Mouse (Mus musculus) hindbrain, embryonic 14.5 days (tissue): ENCODE measurements around the gene Celf2. TPM values are rescaled to one million over a fixed set of nuclear protein-coding genes. Genes with fewer than 3 reads are reported as not detected.

Experiments used
- ATAC-seq: fragments of 200-750 bp; cut with Nextera tagmentation; 2 replicates; pipeline ENCODE4 v1.8.0; 2017; ENCODE audit warnings: moderate number of reproducible peaks, mild to moderate bottlenecking, moderate TSS enrichment, moderate library complexity; ENCODE audit not compliant: low FRiP score
- DNase-seq: peaks from one replicate; pipeline ENCODE4 v3.0.0-alpha.2; 2015; ENCODE audit warnings: low spot score
- H3K27ac ChIP-seq: fragments of 300-500 bp; sonication (generic); 2 replicates; pipeline ENCODE4 v1.5.1; 2014; ENCODE audit warnings: mild to moderate bottlenecking, moderate library complexity
- H3K27me3 ChIP-seq: fragments of 300-500 bp; sonication (generic); 2 replicates; pipeline ENCODE4 v1.6.1; 2014; ENCODE audit warnings: mild to moderate bottlenecking, low read length, mixed read lengths; ENCODE audit not compliant: control insufficient read depth, insufficient read depth
- H3K36me3 ChIP-seq: fragments of 300-500 bp; sonication (generic); replicated peaks from 2 replicates; pipeline ENCODE4 v1.6.1; 2014; ENCODE audit not compliant: control insufficient read depth, insufficient read depth
- H3K4me1 ChIP-seq: fragments of 300-500 bp; sonication (generic); replicated peaks from 2 replicates; pipeline ENCODE4 v1.6.1; 2014; ENCODE audit warnings: antibody characterized with exemption, low read length, mixed read lengths; ENCODE audit not compliant: control insufficient read depth, insufficient read depth
- H3K4me2 ChIP-seq: fragments of 300-500 bp; sonication (generic); replicated peaks from 2 replicates; pipeline ENCODE4 v1.6.1; 2014; ENCODE audit warnings: mild to moderate bottlenecking, moderate library complexity
- H3K4me3 ChIP-seq: fragments of 300-500 bp; sonication (generic); replicated peaks from 2 replicates; pipeline ENCODE4 v1.5.1; 2014; ENCODE audit warnings: mild to moderate bottlenecking, low read length
- H3K9ac ChIP-seq: fragments of 300-500 bp; sonication (generic); 2 replicates; pipeline ENCODE4 v1.6.1; 2014
- H3K9me3 ChIP-seq: fragments of 300-500 bp; sonication (generic); 2 replicates; pipeline ENCODE4 v1.6.1; 2016; ENCODE audit warnings: low read length; ENCODE audit not compliant: control insufficient read depth
- WGBS: fragments of 180-500 bp; shearing (Covaris S2); extraction: QIAGEN DNeasy Blood & Tissue Kit; methylation state at CpG from one replicate; pipeline ENCODE4 v1.1.7; 2014; 5-methylcytosine and 5-hydroxymethylcytosine counted together
- polyA plus RNA-seq: library from polyadenylated mRNA; unstranded; fragments of >200 nt; fragmentation: Nextera tagmentation; extraction: Ambion mirVana; gene quantifications from 2 replicates; pipeline ENCODE4 v1.2.1, GENCODE M21; 2014

Gene Celf2
- polyA plus RNA-seq, 1 experiment from 2014 or later = 131 TPM

DNA sequence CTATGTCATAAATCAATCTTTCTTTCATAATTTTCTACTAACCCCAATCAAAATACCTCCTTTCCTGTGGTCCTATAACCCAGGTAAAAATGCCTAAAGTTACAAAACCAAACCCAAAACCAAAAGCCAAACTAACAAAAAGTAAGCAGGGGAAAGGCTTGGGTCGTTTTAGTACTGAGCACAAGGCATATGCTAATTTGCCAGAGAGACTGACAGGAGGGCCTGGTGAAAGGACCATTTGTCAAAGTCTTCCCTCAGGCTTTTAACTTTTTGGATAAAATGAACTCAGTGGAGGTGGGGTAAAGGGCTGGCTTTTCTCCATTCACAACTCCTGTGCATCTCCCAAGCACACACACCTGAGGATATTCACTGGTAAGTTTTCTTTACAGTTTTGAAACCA lies 463.2 kb downstream of the Celf2 start:
- H3K4me2 ChIP-seq = no peak overlapping the region
- ATAC-seq (no peak), DNase-seq (no peak)
- 5% methylated on average over 1 of the region's 1 CpGs for WGBS
- peaks cover 11% of the 10 kb centered on the region; the same call in 1 of the 2 replicates for H3K4me1 ChIP-seq
- no peak overlapping the region for H3K4me3 ChIP-seq
- H3K27me3 ChIP-seq = no peaks in the 10 kb centered on the region
- H3K27ac ChIP-seq = peak overlapping the region; percentile 38; the same call in 1 of the 2 replicates
- no peaks in the 10 kb centered on the region for H3K36me3 ChIP-seq
- H3K9ac ChIP-seq = no peak overlapping the region
- H3K9me3 ChIP-seq = peaks cover 5% of the 10 kb centered on the region

DNA sequence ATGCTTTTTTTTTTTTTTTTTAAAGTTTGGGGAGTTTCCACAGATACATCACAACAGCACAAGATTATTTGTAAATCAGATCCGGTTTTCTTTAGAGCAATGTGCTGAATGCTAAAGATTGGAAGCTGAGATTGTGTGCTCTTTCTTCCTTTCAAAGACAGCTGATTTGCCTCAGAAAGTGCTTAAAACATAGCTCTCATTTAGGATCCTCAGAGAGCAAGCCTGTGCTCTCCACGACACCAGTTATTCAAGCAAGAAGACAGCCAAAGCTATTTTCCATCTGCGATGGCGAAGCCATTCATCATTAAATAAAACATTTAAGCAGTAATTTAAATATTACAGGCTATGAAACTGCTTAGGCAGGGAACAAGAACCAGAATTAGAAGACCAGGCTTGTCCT lies 463.8 kb downstream of the Celf2 start:
- no peak for DNase-seq
- Histone ChIP-seq H3K36me3 (no peaks in the 10 kb centered on the region), H3K27ac (peak overlapping the region; percentile 38), H3K4me3 (no peak overlapping the region), H3K27me3 (no peaks in the 10 kb centered on the region), H3K4me2 (no peak overlapping the region), H3K4me1 (peaks cover 11% of the 10 kb centered on the region; the same call in 1 of the 2 replicates), H3K9ac (no peak overlapping the region), H3K9me3 (peaks cover 5% of the 10 kb centered on the region)
- no peak for ATAC-seq
- WGBS = 35% methylated on average over 4 of the region's 4 CpGs

- Histone ChIP-seq H3K9me3 (peaks cover 5% of the 10 kb centered on the region), H3K27ac (no peak overlapping the region), H3K4me1 (peaks cover 11% of the 10 kb centered on the region; the same call in 1 of the 2 replicates), H3K4me2 (no peak overlapping the region), H3K27me3 (no peaks in the 10 kb centered on the region), H3K9ac (no peak overlapping the region), H3K4me3 (no peak overlapping the region), H3K36me3 (no peaks in the 10 kb centered on the region)
- 58% methylated on average over 6 of the region's 6 CpGs for WGBS
- ATAC-seq (no peak), DNase-seq (no peak)
These were observed 465.4 kb downstream of the Celf2 start for GRCm38 (mm10) chr2:7043770-7044459.

DNA sequence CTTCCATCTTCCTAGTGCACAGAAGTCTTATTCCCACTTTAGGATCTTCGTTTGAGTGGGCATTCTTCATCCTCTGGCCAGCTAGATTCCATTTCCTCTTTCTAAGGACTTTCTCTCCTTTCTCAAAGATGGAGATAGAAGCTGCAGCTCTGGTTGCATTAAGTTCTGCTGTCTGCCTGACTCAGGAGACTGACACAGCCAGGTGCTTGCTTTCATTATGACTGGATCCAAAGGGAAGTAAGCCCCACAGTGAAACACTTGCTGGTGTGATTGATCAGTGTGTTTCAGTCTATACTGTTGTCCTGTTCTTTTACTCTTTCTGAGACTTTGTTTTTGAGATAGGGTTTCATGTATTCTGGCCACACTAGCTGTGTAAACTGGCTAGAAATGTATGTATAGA lies 468.4 kb downstream of the Celf2 start:
- WGBS = 74% methylated on average over 1 of the region's 1 CpGs
- Histone ChIP-seq H3K36me3 (no peaks in the 10 kb centered on the region), H3K4me3 (no peak overlapping the region), H3K4me2 (no peak overlapping the region), H3K27ac (no peak overlapping the region), H3K9ac (no peak overlapping the region), H3K27me3 (no peaks in the 10 kb centered on the region), H3K9me3 (no peaks in the 10 kb centered on the region), H3K4me1 (peaks cover 7% of the 10 kb centered on the region; the same call in 1 of the 2 replicates)
- ATAC-seq (no peak), DNase-seq (no peak)

- H3K4me3 ChIP-seq = no peak overlapping the region
- ATAC-seq (no peak; the same call in 1 of the 2 replicates), DNase-seq (no peak)
- H3K36me3 ChIP-seq = no peaks in the 10 kb centered on the region
- H3K27ac ChIP-seq = no peak overlapping the region
- H3K4me2 ChIP-seq = no peak overlapping the region
- no peaks in the 10 kb centered on the region for H3K27me3 ChIP-seq
- 90% methylated on average over 4 of the region's 4 CpGs for WGBS
- no peaks in the 10 kb centered on the region for H3K9me3 ChIP-seq
- no peak overlapping the region for H3K9ac ChIP-seq
- H3K4me1 ChIP-seq = no peaks in the 10 kb centered on the region
These were observed 470.4 kb downstream of the Celf2 start for GRCm38 (mm10) chr2:7038991-7039390.

- H3K36me3 ChIP-seq = no peaks in the 10 kb centered on the region
- H3K4me3 ChIP-seq = no peak overlapping the region
- 89% methylated on average over 1 of the region's 1 CpGs for WGBS
- ATAC-seq (no peak), DNase-seq (no peak)
- no peak overlapping the region for H3K27ac ChIP-seq
- H3K9ac ChIP-seq = no peak overlapping the region
- no peaks in the 10 kb centered on the region for H3K27me3 ChIP-seq
- H3K4me2 ChIP-seq = no peak overlapping the region
- H3K9me3 ChIP-seq = no peaks in the 10 kb centered on the region
- H3K4me1 ChIP-seq = no peaks in the 10 kb centered on the region
These were observed 478.0 kb downstream of the Celf2 start for GRCm38 (mm10) chr2:7031389-7031788.

- no peaks in the 10 kb centered on the region for H3K27me3 ChIP-seq
- no peak overlapping the region for H3K9ac ChIP-seq
- H3K4me1 ChIP-seq = no peaks in the 10 kb centered on the region
- no peak overlapping the region for H3K27ac ChIP-seq
- no peak overlapping the region for H3K4me3 ChIP-seq
- DNase-seq (no peak), ATAC-seq (no peak)
- 67% methylated on average over 1 of the region's 1 CpGs for WGBS
- no peaks in the 10 kb centered on the region for H3K36me3 ChIP-seq
- H3K4me2 ChIP-seq = no peak overlapping the region
- no peaks in the 10 kb centered on the region for H3K9me3 ChIP-seq
These were observed 482.6 kb downstream of the Celf2 start for GRCm38 (mm10) chr2:7026737-7027136.

GRCm38 (mm10) chr2:7025594-7025993 lies 483.8 kb downstream of the Celf2 start:
- H3K27me3 ChIP-seq = no peaks in the 10 kb centered on the region
- H3K36me3 ChIP-seq = no peaks in the 10 kb centered on the region
- H3K4me3 ChIP-seq = no peak overlapping the region
- H3K9ac ChIP-seq = no peak overlapping the region
- 71% methylated on average over 5 of the region's 5 CpGs for WGBS
- H3K4me2 ChIP-seq = no peak overlapping the region
- H3K27ac ChIP-seq = no peak overlapping the region
- DNase-seq = no peak
- H3K4me1 ChIP-seq = no peaks in the 10 kb centered on the region
- no peak for ATAC-seq
- H3K9me3 ChIP-seq = no peaks in the 10 kb centered on the region

- Histone ChIP-seq H3K4me1 (no peaks in the 10 kb centered on the region), H3K36me3 (no peaks in the 10 kb centered on the region), H3K9ac (no peak overlapping the region), H3K4me3 (no peak overlapping the region), H3K4me2 (no peak overlapping the region), H3K27me3 (no peaks in the 10 kb centered on the region), H3K27ac (no peak overlapping the region), H3K9me3 (no peaks in the 10 kb centered on the region)
- 42% methylated on average over 3 of the region's 3 CpGs for WGBS
- no peak for DNase-seq
- no peak for ATAC-seq
These were observed 487.2 kb downstream of the Celf2 start for GRCm38 (mm10) chr2:7022184-7022583.
